Mouse (Mus musculus) forebrain, postnatal 0 days (tissue): ENCODE measurements at regions not wholly inside any gene's neighbourhood (a gene's known extent, or its start where the extent isn't known, plus 50 kb on each side); places are given as distances from the start of the nearest gene placed in this dataset.

Experiments used
- ATAC-seq: fragments of 200-750 bp; cut with Nextera tagmentation; 2 replicates; pipeline ENCODE4 v1.8.0; 2017; ENCODE audit warnings: mild to moderate bottlenecking, moderate library complexity
- DNase-seq: peaks from one replicate; pipeline ENCODE4 v3.0.0-alpha.2; 2015
- H3K27ac ChIP-seq: fragments of 300-500 bp; sonication (generic); 2 replicates; pipeline ENCODE4 v1.5.1; 2014; ENCODE audit warnings: low read depth, mild to moderate bottlenecking, antibody characterized with exemption, low read length, moderate library complexity, mixed read lengths
- H3K27me3 ChIP-seq: fragments of 300-500 bp; sonication (generic); 2 replicates; pipeline ENCODE4 v1.6.1; 2014; ENCODE audit warnings: mild to moderate bottlenecking, low read length, mixed read lengths; ENCODE audit not compliant: insufficient read depth
- H3K36me3 ChIP-seq: fragments of 300-500 bp; sonication (generic); 2 replicates; pipeline ENCODE4 v1.6.1; 2014; ENCODE audit warnings: mild to moderate bottlenecking, moderate library complexity; ENCODE audit not compliant: insufficient read depth
- H3K4me1 ChIP-seq: fragments of 300-500 bp; sonication (generic); 2 replicates; pipeline ENCODE4 v1.6.1; 2014; ENCODE audit warnings: antibody characterized with exemption; ENCODE audit not compliant: insufficient read depth
- H3K4me2 ChIP-seq: fragments of 300-500 bp; sonication (generic); 2 replicates; pipeline ENCODE4 v1.6.1; 2014; ENCODE audit warnings: low read depth, mild to moderate bottlenecking, moderate library complexity
- H3K4me3 ChIP-seq: fragments of 300-500 bp; sonication (generic); 2 replicates; pipeline ENCODE4 v1.5.1; 2014; ENCODE audit warnings: low read depth, low read length, mixed read lengths
- H3K9ac ChIP-seq: fragments of 300-500 bp; sonication (generic); 2 replicates; pipeline ENCODE4 v1.6.1; 2014; ENCODE audit warnings: mild to moderate bottlenecking
- H3K9me3 ChIP-seq: fragments of 300-500 bp; sonication (generic); 2 replicates; pipeline ENCODE4 v1.6.1; 2016; ENCODE audit warnings: low read length
- CTCF ChIP-seq: sonication (generic); IDR thresholded peaks from 2 replicates; pipeline ENCODE4 v1.5.1; 2016; ENCODE audit warnings: antibody characterized with exemption, control low read depth, low read depth
- WGBS: fragments of 180-500 bp; shearing (Covaris S2); extraction: QIAGEN DNeasy Blood & Tissue Kit; methylation state at CpG from one replicate; pipeline ENCODE4 v1.1.7; 2014; 5-methylcytosine and 5-hydroxymethylcytosine counted together

GRCm38 (mm10) chr3:129076396-129076795 lies 123.3 kb upstream of the Pitx2 start:
- Histone ChIP-seq H3K4me2 (no peak overlapping the region), H3K4me3 (no peak overlapping the region), H3K36me3 (no peaks in the 10 kb centered on the region), H3K4me1 (no peaks in the 10 kb centered on the region), H3K9me3 (no peaks in the 10 kb centered on the region), H3K27me3 (no peaks in the 10 kb centered on the region), H3K27ac (no peak overlapping the region), H3K9ac (no peak overlapping the region)
- 38% methylated on average over 1 of the region's 1 CpGs for WGBS
- DNase-seq (no peak), ATAC-seq (no peak)
- TF ChIP-seq CTCF, result no peak

DNA sequence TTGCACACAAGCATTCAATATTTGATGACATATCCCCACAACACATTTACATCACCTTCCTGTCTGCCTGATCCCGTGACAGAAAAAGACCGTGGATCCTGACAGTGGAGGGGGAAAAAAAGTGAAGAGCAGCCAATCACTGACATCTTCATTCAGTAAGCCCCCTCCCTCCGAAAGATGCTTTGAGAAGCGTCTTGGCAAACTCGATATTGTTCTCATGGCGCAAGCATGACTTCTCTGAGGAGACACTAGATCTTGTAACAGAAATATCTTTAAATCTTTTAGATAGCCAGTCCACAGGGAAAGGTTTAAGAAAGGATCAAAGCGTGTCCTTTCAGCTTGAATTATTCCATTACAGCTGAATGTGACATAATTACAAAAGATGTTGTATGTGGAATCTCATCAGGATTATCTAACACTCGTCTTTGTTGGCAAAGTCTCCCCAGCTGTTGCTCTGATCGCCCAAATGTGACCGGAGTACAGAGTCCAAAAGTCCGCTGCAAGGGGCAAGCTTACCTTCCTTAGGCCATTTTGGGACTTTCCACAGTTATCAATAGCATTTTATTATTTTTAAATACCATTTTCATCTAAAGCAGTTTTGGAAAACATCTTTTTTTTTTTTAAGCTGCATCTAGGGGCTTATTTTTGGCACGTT lies 95.8 kb upstream of the Pitx2 start:
- H3K4me1 ChIP-seq, result no peaks in the 10 kb centered on the region
- 61% methylated on average over 12 of the region's 12 CpGs for WGBS
- 0 out of 2 replicates have a peak overlapping the region, but pooled peaks have one; percentile 2 for H3K4me3 ChIP-seq
- peak overlapping the region; percentile 26 for H3K4me2 ChIP-seq
- ATAC-seq (no peak), DNase-seq (no peak)
- no peaks in the 10 kb centered on the region for H3K9me3 ChIP-seq
- H3K9ac ChIP-seq, result no peak overlapping the region
- no peaks in the 10 kb centered on the region for H3K27me3 ChIP-seq
- no peak overlapping the region for H3K27ac ChIP-seq
- no peak for TF ChIP-seq CTCF
- H3K36me3 ChIP-seq, result no peaks in the 10 kb centered on the region

GRCm38 (mm10) chr3:129104811-129105210 lies 94.9 kb upstream of the Pitx2 start:
- no peak for TF ChIP-seq CTCF
- Histone ChIP-seq H3K4me2 (no peak overlapping the region), H3K4me3 (no peak overlapping the region), H3K36me3 (no peaks in the 10 kb centered on the region), H3K9me3 (no peaks in the 10 kb centered on the region), H3K4me1 (no peaks in the 10 kb centered on the region), H3K27ac (no peak overlapping the region), H3K27me3 (no peaks in the 10 kb centered on the region), H3K9ac (no peak overlapping the region)
- DNase-seq (peak; percentile 13), ATAC-seq (no peak)
- 38% methylated on average over 9 of the region's 9 CpGs for WGBS

DNA sequence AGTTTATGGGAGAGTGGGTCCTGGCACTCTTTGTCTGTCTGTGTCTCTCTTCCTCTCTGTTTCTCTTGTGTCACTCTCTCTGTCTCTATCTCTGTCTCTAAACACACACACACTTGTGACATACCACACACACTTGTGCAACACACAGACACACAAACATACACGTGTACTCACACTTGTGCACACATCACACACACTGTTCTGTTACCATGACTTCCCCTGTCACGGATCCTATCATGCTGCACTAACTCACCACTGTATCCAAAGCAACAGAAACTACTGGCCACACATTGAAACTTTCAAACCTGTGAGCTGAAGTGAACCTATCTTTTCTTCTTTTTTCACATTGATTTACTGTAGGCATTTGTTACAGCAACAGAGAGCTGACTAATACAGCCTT lies 93.5 kb upstream of the Pitx2 start:
- no peak overlapping the region for H3K4me3 ChIP-seq
- no peak for DNase-seq
- H3K27me3 ChIP-seq, result no peaks in the 10 kb centered on the region
- no peak for TF ChIP-seq CTCF
- H3K4me2 ChIP-seq, result no peak overlapping the region
- H3K4me1 ChIP-seq, result no peaks in the 10 kb centered on the region
- no peak overlapping the region for H3K27ac ChIP-seq
- ATAC-seq, result no peak
- no peak overlapping the region for H3K9ac ChIP-seq
- H3K9me3 ChIP-seq, result no peaks in the 10 kb centered on the region
- 84% methylated on average over 2 of the region's 2 CpGs for WGBS
- no peaks in the 10 kb centered on the region for H3K36me3 ChIP-seq

- Histone ChIP-seq H3K4me2 (no peak overlapping the region), H3K4me1 (no peaks in the 10 kb centered on the region; the same call in 1 of the 2 replicates), H3K27ac (no peak overlapping the region), H3K36me3 (no peaks in the 10 kb centered on the region), H3K27me3 (no peaks in the 10 kb centered on the region), H3K4me3 (no peak overlapping the region), H3K9ac (no peak overlapping the region), H3K9me3 (no peaks in the 10 kb centered on the region)
- ATAC-seq, result no peak
- 77% methylated on average over 2 of the region's 2 CpGs for WGBS
- no peak for TF ChIP-seq CTCF
- no peak for DNase-seq
Measured at GRCm38 (mm10) chr3:129130521-129130920, 69.2 kb upstream of the Pitx2 start.

- no peaks in the 10 kb centered on the region; the same call in 1 of the 2 replicates for H3K4me1 ChIP-seq
- no peaks in the 10 kb centered on the region for H3K36me3 ChIP-seq
- DNase-seq, result peak; percentile 4
- no peak overlapping the region for H3K4me3 ChIP-seq
- no peak overlapping the region for H3K27ac ChIP-seq
- no peak overlapping the region for H3K4me2 ChIP-seq
- no peak for ATAC-seq
- no peak overlapping the region for H3K9ac ChIP-seq
- no peaks in the 10 kb centered on the region for H3K9me3 ChIP-seq
- H3K27me3 ChIP-seq, result no peaks in the 10 kb centered on the region
- 15% methylated on average over 8 of the region's 8 CpGs for WGBS
- no peak for TF ChIP-seq CTCF
Measured at GRCm38 (mm10) chr3:129131140-129131539, 68.5 kb upstream of the Pitx2 start.

- no peak for TF ChIP-seq CTCF
- H3K27me3 ChIP-seq, result no peaks in the 10 kb centered on the region
- no peak overlapping the region for H3K9ac ChIP-seq
- no peaks in the 10 kb centered on the region; the same call in 1 of the 2 replicates for H3K4me1 ChIP-seq
- H3K27ac ChIP-seq, result no peak overlapping the region
- no peak overlapping the region for H3K4me3 ChIP-seq
- H3K4me2 ChIP-seq, result no peak overlapping the region
- 36% methylated on average over 6 of the region's 6 CpGs for WGBS
- no peaks in the 10 kb centered on the region for H3K9me3 ChIP-seq
- DNase-seq (peak; percentile 21), ATAC-seq (peak; percentile 69)
- H3K36me3 ChIP-seq, result no peaks in the 10 kb centered on the region
Measured at GRCm38 (mm10) chr3:129131877-129132433, 67.7 kb upstream of the Pitx2 start.
